Mouse (Mus musculus): ENCODE data around the gene Klhl25.

DNA sequence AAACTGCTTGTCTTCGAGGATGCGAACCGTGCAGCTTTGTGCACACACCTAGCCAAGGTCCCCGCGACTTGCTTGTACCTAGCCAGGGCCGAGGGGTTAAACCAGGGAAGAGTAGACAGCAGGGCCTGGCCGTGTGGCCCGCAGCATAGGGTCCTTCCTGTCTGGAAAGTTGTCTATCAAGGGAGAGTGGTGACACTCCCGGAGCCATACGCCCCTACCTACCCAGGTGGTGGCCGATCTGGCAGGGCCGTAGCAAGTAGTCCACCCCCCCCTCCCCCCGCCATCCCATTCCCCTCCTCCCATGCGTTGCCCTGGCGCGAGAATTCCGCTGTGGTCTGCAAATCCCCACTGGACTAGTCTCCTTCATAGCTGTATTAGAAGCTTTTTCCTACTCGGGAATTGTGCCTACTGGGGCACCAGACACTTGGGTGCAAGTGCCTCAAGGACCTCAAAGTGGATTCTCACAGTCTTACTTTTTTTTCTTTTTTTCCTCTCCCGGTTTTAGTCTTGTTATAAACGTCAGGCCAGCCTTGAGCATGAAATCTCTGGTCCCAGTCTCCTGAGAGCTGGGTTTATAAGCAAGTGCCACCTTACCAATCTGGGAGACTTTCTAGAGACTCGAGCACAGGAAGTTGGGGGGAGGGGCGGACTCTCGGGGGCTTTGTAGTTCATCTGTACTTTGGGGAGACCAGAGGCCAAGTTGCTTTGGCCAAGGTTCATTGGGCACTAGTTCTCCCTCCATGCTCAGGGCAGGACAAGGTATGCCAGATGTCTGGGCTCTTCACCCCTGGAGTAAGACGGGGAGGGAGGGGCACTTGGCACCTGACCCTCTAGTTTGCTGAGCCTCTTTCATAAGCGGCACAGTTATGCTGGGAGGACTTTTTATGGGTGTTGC lies 913 bp downstream of the Klhl25 start:
- no peak for TF ChIP-seq TCF12 (IDR thresholded peaks at IDR 0.05; ENCODE audit: low read depth, low read length)
- TF ChIP-seq EP300 (IDR thresholded peaks at IDR 0.05; ENCODE audit: low read length): no peak
- no peak for TF ChIP-seq ZNF384 (IDR thresholded peaks at IDR 0.05; ENCODE audit: low read depth, low read length)
- TF ChIP-seq BHLHE40 (IDR thresholded peaks at IDR 0.05; ENCODE audit: low read depth, low read length): peak; percentile 15; the same call in 1 of the 2 replicates
- TF ChIP-seq ELF1 (IDR thresholded peaks at IDR 0.05; ENCODE audit: low read depth, low read length): no peak
- TF ChIP-seq HCFC1 (IDR thresholded peaks at IDR 0.05; ENCODE audit: low read depth, low read length): no peak

All from CH12.LX (cell line).